Mouse (Mus musculus) cortical plate, adult 2 months (tissue): ENCODE measurements around the gene Dusp18.

Source experiments
- CTCF ChIP-seq: fragments of 200-500 bp; IDR thresholded peaks from 2 replicates; pipeline ENCODE4 v1.5.1; 2011; ENCODE audit warnings: mild to moderate bottlenecking, control low read depth, low read length; ENCODE audit not compliant: insufficient read depth; ENCODE audit errors: extremely low read depth
- POLR2A ChIP-seq: fragments of 200-500 bp; IDR thresholded peaks from 2 replicates; pipeline ENCODE4 v1.6.1; 2011; ENCODE audit warnings: mild to moderate bottlenecking, low read length, control low read depth; ENCODE audit not compliant: insufficient read depth; ENCODE audit errors: extremely low read depth

- no peak for TF ChIP-seq CTCF
- TF ChIP-seq POLR2A, result peak; percentile 83
Measured at GRCm38 (mm10) chr11:3894406-3895281, at the start of gene Dusp18, which contains the start of gene 4921536K21Rik.
